Mouse (Mus musculus): ENCODE data around the gene Nifk. TPM values are rescaled to one million over a fixed set of nuclear protein-coding genes. Genes with fewer than 3 reads are reported as not detected.

The Nifk gene
- total RNA-seq, 1 experiment from 2014 or later, result 26.3 TPM

DNA sequence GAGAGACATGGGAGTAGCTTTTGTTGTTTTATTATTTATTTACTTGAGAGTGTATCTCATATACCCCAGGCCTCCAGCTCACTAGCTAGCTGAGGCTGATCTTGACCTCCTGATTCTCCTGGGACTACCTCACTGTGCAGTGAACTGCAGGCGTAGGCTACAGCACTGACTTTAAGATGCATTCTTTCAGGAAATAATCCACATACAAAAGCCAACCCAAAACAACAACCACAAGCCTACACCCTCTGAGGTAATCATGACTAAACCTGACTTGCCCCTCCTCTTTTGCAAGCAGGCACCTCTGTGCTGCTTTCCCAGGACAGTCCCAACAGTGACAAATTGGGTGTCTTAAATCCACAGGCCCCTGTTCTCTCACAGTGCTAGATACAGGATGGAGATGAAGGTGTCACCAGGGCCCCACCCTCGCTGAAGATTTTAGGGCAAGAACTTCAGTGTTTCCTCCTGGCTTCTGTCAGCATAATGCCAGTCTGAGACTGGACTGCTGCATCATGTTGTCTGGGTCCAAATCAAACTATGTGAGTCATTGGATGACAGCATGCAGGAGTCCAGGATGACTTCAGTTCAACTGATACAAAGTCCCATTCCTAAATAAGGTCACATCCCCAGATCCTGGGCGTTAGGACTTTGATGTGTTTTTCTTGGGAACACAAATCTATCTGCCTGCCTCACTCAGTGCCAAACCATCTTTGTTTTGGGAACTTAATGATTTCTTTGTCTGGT is 47.3 kb downstream of the Nifk start:
- ATAC-seq (ENCODE audit: extremely low read depth, insufficient number of reproducible peaks, low FRiP score, poor library complexity, severe bottlenecking), result no peak

DNA sequence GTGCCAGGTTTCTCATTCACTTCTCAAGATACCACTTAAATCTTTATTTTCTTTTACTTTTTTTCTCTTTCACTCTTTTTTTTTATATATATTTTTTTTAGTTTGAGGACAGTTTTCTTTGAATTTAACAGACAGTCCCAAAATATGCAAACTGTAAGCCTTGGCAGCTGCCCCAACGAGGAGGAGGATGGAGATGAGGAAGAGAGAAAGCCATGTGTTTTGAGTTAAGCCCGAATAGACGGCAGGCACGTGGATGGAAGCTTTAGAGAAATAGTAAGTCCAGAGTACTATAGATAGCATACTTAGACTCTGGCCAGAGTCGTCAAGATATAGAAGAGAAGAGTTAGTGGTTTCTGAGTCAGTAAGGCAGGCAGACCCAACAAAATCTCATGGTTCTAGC is 56.1 kb downstream of the Nifk start:
- ATAC-seq (ENCODE audit: extremely low read depth, insufficient number of reproducible peaks, low FRiP score, poor library complexity, severe bottlenecking), result no peak

DNA sequence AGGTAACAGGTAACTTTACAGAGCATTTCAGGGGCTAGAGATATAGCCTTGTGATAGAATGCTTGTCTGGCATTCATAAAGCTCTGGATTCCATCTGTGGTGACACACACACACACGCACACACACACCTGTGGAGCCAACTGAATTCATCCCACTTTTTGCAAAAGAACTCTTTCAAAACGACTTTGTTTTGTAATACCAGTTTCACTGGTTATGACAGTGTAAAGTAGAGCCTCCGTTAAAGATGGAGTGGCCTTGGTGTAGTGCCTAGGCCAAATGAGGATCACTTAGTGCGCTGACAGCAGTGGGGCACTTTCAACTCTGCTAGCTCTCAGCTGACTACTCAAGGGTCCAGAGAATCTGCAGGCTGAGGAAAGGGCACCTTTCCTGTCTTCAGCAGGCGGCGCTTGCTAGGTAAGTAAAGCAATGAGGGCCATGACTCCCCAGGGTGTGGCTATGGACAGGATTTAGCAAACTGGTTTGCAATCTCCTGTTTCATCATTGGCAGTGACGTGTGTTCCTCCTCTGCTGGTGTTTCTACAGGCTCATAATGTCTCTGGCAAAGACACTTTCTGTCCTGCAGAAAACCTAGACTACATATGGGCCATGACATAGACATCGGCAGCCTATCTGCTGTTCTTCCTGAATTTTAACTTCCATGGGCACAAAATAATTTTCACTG is 58.6 kb downstream of the Nifk start:
- peak; percentile 89 for ATAC-seq (ENCODE audit: extremely low read depth, insufficient number of reproducible peaks, low FRiP score, poor library complexity, severe bottlenecking)

Other genes starting within 250 kb of the Nifk start
- gene Gm29106, start 145.3 kb upstream of the Nifk start, total RNA-seq (2017), result not detected in 2 replicates
- 42.1 and 45.4 TPM in 2 replicates for gene Tsn, start 10.1 kb upstream of the Nifk start, total RNA-seq (2017)
- gene Clasp1, start 67.2 kb downstream of the Nifk start, total RNA-seq (2017), result 80.9 and 83.0 TPM in 2 replicates

All from neutrophil, adult 5-6 weeks (primary cell).